Mouse (Mus musculus): ENCODE measurements at regions not wholly inside any gene's neighbourhood (a gene's known extent, or its start where the extent isn't known, plus 50 kb on each side); places are given as distances from the start of the nearest gene placed in this dataset.

DNA sequence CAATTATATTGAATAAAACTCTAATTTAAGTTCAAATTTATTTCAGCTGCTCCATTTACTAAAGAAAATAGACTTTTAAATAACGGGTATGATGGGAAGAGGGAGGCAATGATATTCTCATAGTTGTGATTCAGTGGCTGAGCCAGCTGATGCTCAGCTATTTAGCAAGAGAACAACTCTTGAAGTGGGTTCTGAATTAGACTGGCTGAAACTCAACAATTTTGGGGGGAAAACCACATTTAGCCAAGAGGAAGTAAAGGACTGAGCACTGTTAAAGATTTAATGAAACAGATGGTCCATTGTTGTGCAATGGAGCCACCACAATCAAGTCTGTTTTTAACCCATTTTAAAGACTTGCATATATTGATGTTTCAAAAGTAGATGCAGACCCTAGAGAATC is 1193.0 kb downstream of the D3Ertd751e start:
- TF ChIP-seq POLR2A (IDR thresholded peaks at IDR 0.05; ENCODE audit: borderline replicate concordance, insufficient read depth, low read length), result no peak
- TF ChIP-seq CTCF (IDR thresholded peaks at IDR 0.05; ENCODE audit: borderline replicate concordance, insufficient read depth, low read depth, low read length), result no peak
- H3K27me3 ChIP-seq (ENCODE audit: control insufficient read depth, insufficient read depth, low read length), result no peaks in the 10 kb centered on the region
- H3K4me1 ChIP-seq (ENCODE audit: control insufficient read depth, insufficient read depth, low read length), result no peaks in the 10 kb centered on the region
- DNase-seq, result no peak
- H3K4me3 ChIP-seq (replicated peaks; ENCODE audit: insufficient read depth, low read depth, low read length), result no peak overlapping the region
- whole genome bisulfite sequencing, result 74% methylated on average over 1 of the region's 1 CpGs
- no peak overlapping the region for H3K27ac ChIP-seq (ENCODE audit: insufficient read depth, low read length)

DNA sequence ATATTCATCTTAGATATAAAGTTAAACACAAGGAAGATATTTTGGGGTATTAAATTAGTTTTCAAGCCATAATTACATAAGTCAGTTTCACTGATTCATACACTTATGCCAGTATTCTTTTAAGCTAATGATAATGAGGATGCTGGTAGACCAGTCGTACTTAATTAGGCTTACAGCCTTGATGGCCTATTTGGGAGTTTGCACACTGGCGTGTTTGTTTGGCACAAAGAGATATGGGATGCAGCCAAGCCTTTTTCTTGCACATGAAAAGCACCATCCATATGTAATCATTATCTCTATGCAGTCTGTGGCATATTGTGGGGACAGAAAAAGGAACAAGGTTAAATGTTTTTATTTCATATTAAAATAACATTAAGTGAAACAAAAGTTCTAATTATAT is 1234.7 kb downstream of the D3Ertd751e start:
- WGBS, result 12% methylated on average over 2 of the region's 2 CpGs
- DNase-seq, result peak in 1 of 2 experiments; percentile 5
- H3K27ac ChIP-seq (ENCODE audit: insufficient read depth, low read length), result no peak overlapping the region
- H3K4me1 ChIP-seq (ENCODE audit: control insufficient read depth, insufficient read depth, low read length), result no peaks in the 10 kb centered on the region
- no peak for TF ChIP-seq CTCF (IDR thresholded peaks at IDR 0.05; ENCODE audit: borderline replicate concordance, insufficient read depth, low read depth, low read length)
- no peak for TF ChIP-seq POLR2A (IDR thresholded peaks at IDR 0.05; ENCODE audit: borderline replicate concordance, insufficient read depth, low read length)
- no peak overlapping the region for H3K4me3 ChIP-seq (replicated peaks; ENCODE audit: insufficient read depth, low read depth, low read length)
- no peaks in the 10 kb centered on the region for H3K27me3 ChIP-seq (ENCODE audit: control insufficient read depth, insufficient read depth, low read length)

All from cerebellum, adult 2 months (tissue).